Mouse (Mus musculus) embryonic fibroblast, embryonic 13.5 days (primary cell): Measurements from ENCODE around the gene Pdia4. TPM values are rescaled to one million over a fixed set of nuclear protein-coding genes. Genes with fewer than 3 reads are reported as not detected.

Experiments used
- H3K27ac ChIP-seq: 2 replicates; pipeline ENCODE4 v1.5.1; 2012; ENCODE audit warnings: low read length, control low read depth, inconsistent platforms; ENCODE audit not compliant: insufficient read depth
- H3K4me1 ChIP-seq: 2 replicates; pipeline ENCODE4 v1.6.1; 2011; ENCODE audit warnings: low read length; ENCODE audit not compliant: control insufficient read depth, insufficient read depth
- H3K4me3 ChIP-seq: 2 replicates; pipeline ENCODE4 v1.5.1; 2011; ENCODE audit warnings: mild to moderate bottlenecking, control low read depth, low read length; ENCODE audit not compliant: insufficient read depth
- CTCF ChIP-seq: IDR thresholded peaks from 2 replicates; pipeline ENCODE4 v1.5.1; 2011; ENCODE audit warnings: mild to moderate bottlenecking, control low read depth, low read length, moderate library complexity, borderline replicate concordance; ENCODE audit not compliant: insufficient read depth
- POLR2A ChIP-seq: IDR thresholded peaks from 2 replicates; pipeline ENCODE4 v1.6.1; 2011; ENCODE audit warnings: low read depth, mild to moderate bottlenecking, control low read depth, low read length, moderate library complexity
- polyA plus RNA-seq: library from polyadenylated mRNA; stranded (reverse); fragments of >200 nt; gene quantifications from 2 replicates; pipeline ENCODE4 v1.2.4, GENCODE M21; 2011; ENCODE audit warnings: low read depth; ENCODE audit not compliant: missing spikeins, insufficient read length

The Pdia4 gene
- polyA plus RNA-seq, 1 experiment, result 337 TPM

DNA sequence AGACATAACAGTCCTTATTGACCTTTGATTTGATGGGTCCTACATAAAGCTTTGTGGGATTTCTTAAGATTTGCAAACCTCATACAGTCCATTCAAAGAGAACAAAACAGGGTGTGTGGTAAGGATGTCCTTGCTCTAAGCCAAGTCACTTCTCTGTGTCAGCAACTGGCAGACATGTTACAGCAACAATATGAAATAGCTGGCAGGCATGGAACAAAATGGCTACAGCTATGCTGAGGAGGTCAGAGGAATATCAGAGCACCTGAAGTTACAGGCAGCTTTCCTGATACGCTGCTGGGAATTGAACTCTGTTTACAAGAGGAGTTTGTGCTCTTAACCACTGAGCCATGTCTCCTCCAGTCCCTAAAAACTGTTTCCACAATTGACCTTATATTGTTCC, 19.0 kb upstream of the Pdia4 start:
- no peak for TF ChIP-seq POLR2A
- no peak for TF ChIP-seq CTCF
- H3K4me3 ChIP-seq, result no peak overlapping the region
- H3K4me1 ChIP-seq, result no peaks in the 10 kb centered on the region
- no peak overlapping the region for H3K27ac ChIP-seq

DNA sequence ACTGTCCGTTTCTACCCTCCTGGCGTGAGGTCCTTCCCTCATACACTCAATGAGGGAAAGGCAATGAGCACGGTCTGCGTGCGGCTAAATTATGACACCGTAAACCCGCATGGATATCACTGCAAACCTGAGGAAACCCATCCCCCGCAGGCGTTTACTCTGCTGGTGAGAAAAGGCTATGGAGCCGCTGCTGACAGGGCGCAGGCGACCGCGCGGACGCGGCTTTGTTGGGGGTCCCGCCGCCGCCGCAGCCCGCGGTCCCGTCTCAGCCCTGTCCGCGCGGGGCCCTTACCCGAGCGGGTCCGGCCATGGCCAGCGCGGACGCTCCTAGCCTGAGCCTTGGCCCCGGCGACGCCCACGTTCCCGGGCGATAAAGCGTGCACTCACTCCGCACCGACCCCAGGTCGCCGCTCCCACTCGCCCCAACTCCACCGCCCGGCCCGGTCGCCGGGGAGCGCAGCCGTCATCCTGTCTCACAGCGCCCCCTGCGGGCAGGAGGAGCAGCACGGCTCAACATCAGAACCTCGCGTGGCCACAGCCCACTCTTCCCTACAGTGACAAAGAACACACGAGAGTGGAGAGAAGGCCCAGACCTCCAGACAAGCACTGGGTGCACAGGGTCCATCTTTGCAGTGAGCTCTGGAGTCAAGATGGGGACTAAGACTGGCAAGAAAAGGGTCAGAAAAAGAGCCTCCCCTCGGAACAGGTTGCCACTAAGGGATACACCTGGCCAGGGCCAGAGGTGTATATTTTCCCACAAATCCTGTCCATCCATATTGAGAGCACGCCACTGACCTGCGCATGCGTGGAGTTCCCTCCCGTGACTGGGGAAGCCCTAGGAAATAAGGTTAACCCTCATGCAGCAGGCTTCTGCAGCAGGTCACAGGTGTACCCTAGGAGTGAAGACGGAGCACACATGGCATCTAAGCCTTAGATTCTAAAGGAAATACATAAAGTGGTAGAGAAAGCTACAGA, 17.2 kb upstream of the Pdia4 start, which contains the start of gene Zfp786:
Gene Zfp786 (minus strand): TSS at position 764 of the 975 bp plus-strand sequence.
- peak within 1 kb of the TSS; percentile 57 for H3K4me3 ChIP-seq
- H3K4me1 ChIP-seq, result no peaks in the 10 kb centered on the region
- TF ChIP-seq CTCF (peak; percentile 96), POLR2A (peak; percentile 52)
- no peak within 1 kb of the TSS for H3K27ac ChIP-seq

GRCm38 (mm10) chr6:47828950-47829349, 15.7 kb upstream of the Pdia4 start:
- TF ChIP-seq CTCF (no peak), POLR2A (no peak)
- Histone ChIP-seq H3K27ac (no peak overlapping the region), H3K4me1 (no peaks in the 10 kb centered on the region), H3K4me3 (no peak overlapping the region)

DNA sequence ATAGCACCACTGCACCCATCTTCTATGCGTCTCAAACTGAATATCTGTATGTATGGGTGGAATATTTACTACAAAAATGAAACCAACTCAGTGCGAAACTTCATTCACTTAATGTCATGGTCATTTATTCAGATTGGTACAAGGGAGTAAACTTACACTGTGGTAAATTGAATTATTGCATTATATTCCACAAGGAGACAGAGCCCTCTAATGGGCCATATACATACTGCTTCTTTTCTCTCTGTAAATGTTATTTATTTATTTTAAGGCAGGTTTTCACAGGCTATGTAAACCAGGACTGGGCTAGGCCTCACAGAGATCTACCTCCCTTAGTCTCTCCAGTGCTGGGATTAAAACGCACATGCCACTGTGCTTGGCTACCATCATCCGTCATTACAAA, 14.2 kb upstream of the Pdia4 start:
- Histone ChIP-seq H3K4me3 (no peak overlapping the region), H3K27ac (no peak overlapping the region), H3K4me1 (no peaks in the 10 kb centered on the region)
- no peak for TF ChIP-seq POLR2A
- TF ChIP-seq CTCF, result no peak

DNA sequence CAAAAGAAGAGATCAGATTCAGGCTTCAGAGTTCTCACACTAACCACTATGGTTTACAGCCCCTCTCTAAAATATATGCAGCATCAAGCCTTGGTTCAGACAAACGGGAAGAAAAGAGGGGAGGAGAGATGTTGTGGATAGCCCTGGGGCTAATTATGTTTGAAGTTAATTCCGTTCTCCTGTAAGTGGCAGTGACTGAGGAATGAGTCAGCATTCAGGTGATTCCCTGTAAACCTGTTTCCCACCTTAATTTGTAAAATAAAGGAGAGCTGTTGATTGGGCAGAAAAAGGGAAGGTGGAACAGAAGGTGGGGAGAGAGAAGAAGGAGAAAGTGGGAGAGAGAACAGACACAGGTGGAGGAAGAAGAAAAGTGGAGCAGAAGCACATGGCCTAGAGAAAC, 11.0 kb upstream of the Pdia4 start:
- H3K27ac ChIP-seq, result no peak overlapping the region
- no peak overlapping the region for H3K4me3 ChIP-seq
- H3K4me1 ChIP-seq, result no peaks in the 10 kb centered on the region
- TF ChIP-seq CTCF (no peak), POLR2A (no peak)

DNA sequence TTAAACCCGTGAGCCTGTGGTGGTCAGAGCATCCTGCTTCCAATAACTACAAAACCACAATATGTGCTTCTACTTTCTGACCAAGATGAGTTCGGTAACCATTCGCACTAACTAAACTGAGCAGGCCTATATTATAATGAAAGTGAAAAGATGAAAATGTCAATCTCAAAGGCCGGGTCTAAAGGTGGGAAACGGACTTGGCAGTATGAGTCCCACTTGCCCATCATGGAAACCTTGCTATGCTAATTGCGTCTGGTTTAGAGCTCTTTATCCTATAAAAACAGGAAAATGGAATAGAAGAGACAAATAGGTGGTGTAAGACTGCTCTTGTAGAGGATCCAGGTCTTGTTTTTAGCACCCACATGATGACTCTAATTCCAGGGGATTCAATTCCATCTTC, 8.5 kb upstream of the Pdia4 start:
- Histone ChIP-seq H3K27ac (no peak overlapping the region), H3K4me1 (no peaks in the 10 kb centered on the region), H3K4me3 (no peak overlapping the region)
- TF ChIP-seq POLR2A (no peak), CTCF (no peak)

DNA sequence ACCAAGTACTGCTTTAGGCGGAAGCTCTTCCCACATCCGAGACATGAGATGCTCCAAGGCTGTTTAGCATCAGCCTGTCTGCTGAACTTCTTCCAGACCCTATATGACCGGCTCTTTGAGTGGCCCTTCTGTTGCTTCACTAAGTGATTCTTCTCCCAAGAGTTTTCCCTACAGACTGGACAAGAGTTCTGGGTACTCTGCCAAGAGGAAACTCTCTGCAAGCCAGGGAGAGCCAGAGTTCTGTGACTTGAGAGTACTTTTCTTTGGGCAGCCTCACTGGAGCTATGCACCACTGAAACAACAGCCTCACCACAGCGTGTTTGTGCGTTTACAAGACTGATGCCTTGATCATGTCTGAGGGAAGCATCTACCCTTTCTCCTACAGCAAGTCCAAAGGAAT, 8.0 kb upstream of the Pdia4 start:
- no peak overlapping the region for H3K27ac ChIP-seq
- H3K4me1 ChIP-seq, result no peaks in the 10 kb centered on the region
- TF ChIP-seq CTCF (no peak), POLR2A (no peak)
- H3K4me3 ChIP-seq, result no peak overlapping the region

- TF ChIP-seq POLR2A (no peak), CTCF (no peak)
- Histone ChIP-seq H3K4me1 (no peaks in the 10 kb centered on the region), H3K27ac (no peak overlapping the region), H3K4me3 (no peak overlapping the region)
These were observed 6.5 kb upstream of the Pdia4 start for GRCm38 (mm10) chr6:47819626-47820325.

GRCm38 (mm10) chr6:47818721-47819120, 5.5 kb upstream of the Pdia4 start:
- TF ChIP-seq POLR2A, result no peak
- TF ChIP-seq CTCF, result no peak
- Histone ChIP-seq H3K4me3 (no peak overlapping the region), H3K27ac (0 out of 2 replicates have a peak overlapping the region, but pooled peaks have one; percentile 10), H3K4me1 (no peaks in the 10 kb centered on the region)

- Histone ChIP-seq H3K27ac (no peak overlapping the region), H3K4me1 (peaks cover 4% of the 10 kb centered on the region), H3K4me3 (no peak overlapping the region)
- TF ChIP-seq POLR2A (no peak), CTCF (no peak)
These were observed 2.9 kb upstream of the Pdia4 start for GRCm38 (mm10) chr6:47816151-47816550.
